23 mouse cellular contexts compared by ENCODE assay signal in genomic region chr16:35209753-35210152, GRCm38 (mm10). TPM values are rescaled to one million over a fixed set of nuclear protein-coding genes. Genes with fewer than 3 reads are reported as not detected.
DNase-seq lines count a peak whose midpoint lies in the region; ATAC-seq lines count a peak whose summit lies in the region.
"Had no signal": no experiment of that assay in that cellular context is flagged by ENCODE, and none has a peak within 500 bp of the region (broad histone marks: within the 10 kb centered on the region; RNA-seq: fewer than 3 reads in every experiment).

No protein-coding gene starts in this region.

- H3K4me3 ChIP-seq in heart, embryonic 15.5 days = no peak overlapping the region
- H3K4me3 ChIP-seq in embryonic facial prominence, embryonic 14.5 days (ENCODE audit: low read depth, low read length) = no peak overlapping the region
- no peak overlapping the region for H3K4me3 ChIP-seq in midbrain, embryonic 16.5 days (ENCODE audit: low read depth, low read length)
- H3K4me3 ChIP-seq: embryonic facial prominence, embryonic 15.5 days; erythroblast, embryonic 14.5 days had no signal

- WGBS in heart, embryonic 15.5 days = 84% methylated on average over 5 of the region's 5 CpGs
- WGBS in embryonic facial prominence, embryonic 14.5 days = 67% methylated on average over 5 of the region's 5 CpGs
- WGBS in midbrain, embryonic 16.5 days = 87% methylated on average over 5 of the region's 5 CpGs

- no peaks in the 10 kb centered on the region for H3K9me3 ChIP-seq in heart, embryonic 15.5 days (replicated peaks)
- H3K9me3 ChIP-seq in embryonic facial prominence, embryonic 14.5 days (ENCODE audit: control insufficient read depth, low read length) = no peaks in the 10 kb centered on the region
- H3K9me3 ChIP-seq in midbrain, embryonic 16.5 days (replicated peaks; ENCODE audit: control insufficient read depth, low read length, poor library complexity, severe bottlenecking) = no peaks in the 10 kb centered on the region
- H3K9me3 ChIP-seq: embryonic facial prominence, embryonic 15.5 days; G1E had no signal

- no peak for ATAC-seq in heart, embryonic 15.5 days (replicated peaks; ENCODE audit: insufficient number of reproducible peaks, insufficient read depth, low FRiP score, low read depth)
- no peak for ATAC-seq in embryonic facial prominence, embryonic 14.5 days (ENCODE audit: low read depth)
- no peak for ATAC-seq in midbrain, embryonic 16.5 days
- ATAC-seq: CD4-positive, CD25-positive, alpha-beta regulatory T cell, adult 4 months; forebrain, embryonic 16.5 days; hindbrain, embryonic 16.5 days had no signal

- no peaks in the 10 kb centered on the region for H3K36me3 ChIP-seq in heart, embryonic 15.5 days
- no peaks in the 10 kb centered on the region for H3K36me3 ChIP-seq in embryonic facial prominence, embryonic 14.5 days (ENCODE audit: control insufficient read depth, insufficient read depth, low read length)
- H3K36me3 ChIP-seq in midbrain, embryonic 16.5 days (ENCODE audit: control insufficient read depth, insufficient read depth, low read length) = no peaks in the 10 kb centered on the region
- H3K36me3 ChIP-seq: embryonic facial prominence, embryonic 15.5 days; G1E had no signal

- H3K4me1 ChIP-seq in heart, embryonic 15.5 days (replicated peaks) = peaks cover 84% of the 10 kb centered on the region
- H3K4me1 ChIP-seq in embryonic facial prominence, embryonic 14.5 days (ENCODE audit: control insufficient read depth, insufficient read depth, low read length) = peaks cover 27% of the 10 kb centered on the region
- peaks cover 15% of the 10 kb centered on the region for H3K4me1 ChIP-seq in midbrain, embryonic 16.5 days (ENCODE audit: control insufficient read depth, insufficient read depth, low read length)

- DNase-seq in cerebellum, postnatal 10 days = peak; percentile 52 to 63
- no peak for DNase-seq in cerebellum, adult 11-12 months
- DNase-seq in heart, adult 18-20 months = no peak
- DNase-seq in left cerebral cortex, postnatal 4 days = peak; percentile 59
- DNase-seq in left cerebral cortex, adult 9 months (ENCODE audit: low spot score in 2 of 2) = no peak
- DNase-seq in embryonic facial prominence, embryonic 14.5 days (ENCODE audit: low spot score) = peak; percentile 20
- DNase-seq: adrenal gland, adult 8-10 months; adrenal gland, postnatal 36 days; B cell, adult 2 months; cerebellum, adult 8-10 months; cerebellum, postnatal 25 days; gastrocnemius, postnatal 10 days; heart, postnatal 14 days; kidney, adult 11 months had no signal

- intact Hi-C loops in left cerebral cortex, postnatal 4 days (cut with DNase I) = no loop called here

- no peak overlapping the region for H3K9ac ChIP-seq in heart, embryonic 15.5 days
- no peak overlapping the region for H3K9ac ChIP-seq in embryonic facial prominence, embryonic 14.5 days (ENCODE audit: low read depth, low read length)
- no peak overlapping the region for H3K9ac ChIP-seq in midbrain, embryonic 16.5 days (ENCODE audit: low read depth, low read length)
- H3K9ac ChIP-seq: embryonic facial prominence, embryonic 15.5 days had no signal

- peak overlapping the region; percentile 12; the same call in 1 of the 2 replicates for H3K27ac ChIP-seq in heart, embryonic 15.5 days
- no peak overlapping the region for H3K27ac ChIP-seq in embryonic facial prominence, embryonic 14.5 days (replicated peaks; ENCODE audit: low read depth, low read length)
- no peak overlapping the region for H3K27ac ChIP-seq in midbrain, embryonic 16.5 days (ENCODE audit: low read length)
- H3K27ac ChIP-seq: embryonic facial prominence, embryonic 15.5 days had no signal

- no peaks in the 10 kb centered on the region for H3K27me3 ChIP-seq in heart, embryonic 15.5 days
- no peaks in the 10 kb centered on the region for H3K27me3 ChIP-seq in embryonic facial prominence, embryonic 14.5 days (replicated peaks; ENCODE audit: control insufficient read depth, insufficient read depth, low read length)
- no peaks in the 10 kb centered on the region for H3K27me3 ChIP-seq in midbrain, embryonic 16.5 days (ENCODE audit: control insufficient read depth, insufficient read depth, low read depth, low read length)
- H3K27me3 ChIP-seq: embryonic facial prominence, embryonic 15.5 days had no signal

- no peak overlapping the region for H3K4me2 ChIP-seq in heart, embryonic 15.5 days
- H3K4me2 ChIP-seq in embryonic facial prominence, embryonic 14.5 days (ENCODE audit: low read depth, low read length) = no peak overlapping the region
- no peak overlapping the region for H3K4me2 ChIP-seq in midbrain, embryonic 16.5 days (ENCODE audit: low read length)
- H3K4me2 ChIP-seq: embryonic facial prominence, embryonic 15.5 days; heart, embryonic 11.5 days had no signal

RNA-seq across cellular contexts. Expression of gene Adcy5, which starts 55.1 kb away (rescaled TPM):
- polyA plus RNA-seq in heart, embryonic 15.5 days (2015; fragmentation: Nextera tagmentation; extraction: Ambion mirVana) = 9.2 and 9.7 TPM in 2 replicates
- 10 to 100 TPM; 48.4 to 52.4 TPM for total RNA-seq in heart, adult 18-20 months (2021)
- total RNA-seq in left cerebral cortex, postnatal 4 days (2021) = 10 to 100 TPM; 82.1 to 83.3 TPM
- polyA plus RNA-seq in embryonic facial prominence, embryonic 14.5 days (2014; fragmentation: Nextera tagmentation; extraction: Ambion mirVana) = 2.8 and 3.1 TPM in 2 replicates
- polyA plus RNA-seq in midbrain, embryonic 16.5 days (2015; fragmentation: Nextera tagmentation; extraction: Ambion mirVana) = 7.0 and 7.1 TPM in 2 replicates
- polyA plus RNA-seq: erythroblast, embryonic 14.5 days; G1E had no signal

Comparison
In these comparisons a context has a peak if more than half of its experiments do, and no peak if none do; other contexts are left out.
1. DNase-seq: peak in cerebellum, postnatal 10 days (2 of 2), left cerebral cortex, postnatal 4 days (single experiment) and embryonic facial prominence, embryonic 14.5 days (single experiment); none in cerebellum, adult 11-12 months (single experiment), heart, adult 18-20 months (0 of 2) and left cerebral cortex, adult 9 months (0 of 2).